Mouse (Mus musculus): ENCODE results near the gene Radil. TPM values are rescaled to one million over a fixed set of nuclear protein-coding genes. Genes with fewer than 3 reads are reported as not detected.

The Radil gene
- total RNA-seq, 2 experiments from 2014 or later: 3.4 to 5.4 TPM

GRCm38 (mm10) chr5:142451759-142452158 lies 99.1 kb downstream of the Radil start:
- DNase-seq (ENCODE audit: low spot score in 2 of 2): no peak

GRCm38 (mm10) chr5:142450846-142451245 lies 100.1 kb downstream of the Radil start:
- DNase-seq (ENCODE audit: low spot score in 2 of 2): no peak

GRCm38 (mm10) chr5:142448623-142449022 lies 102.3 kb downstream of the Radil start:
- no peak for DNase-seq (ENCODE audit: low spot score in 2 of 2)

- DNase-seq (ENCODE audit: low spot score in 2 of 2): peak; percentile 88 to 89
These were observed 102.8 kb downstream of the Radil start for GRCm38 (mm10) chr5:142448076-142448475.

- no peak for DNase-seq (ENCODE audit: low spot score in 2 of 2)
These were observed 105.2 kb downstream of the Radil start for GRCm38 (mm10) chr5:142445709-142446108.

GRCm38 (mm10) chr5:142444791-142445531 lies 105.9 kb downstream of the Radil start:
- peak in 1 of 2 experiments; percentile 45 for DNase-seq (ENCODE audit: low spot score in 2 of 2)

- no peak for DNase-seq (ENCODE audit: low spot score in 2 of 2)
These were observed 106.9 kb downstream of the Radil start for GRCm38 (mm10) chr5:142443994-142444393.

GRCm38 (mm10) chr5:142443514-142443913 lies 107.4 kb downstream of the Radil start:
- DNase-seq (ENCODE audit: low spot score in 2 of 2): no peak

GRCm38 (mm10) chr5:142442045-142442440 lies 108.9 kb downstream of the Radil start:
- DNase-seq (ENCODE audit: low spot score in 2 of 2): no peak

- no peak for DNase-seq (ENCODE audit: low spot score in 2 of 2)
These were observed 109.4 kb downstream of the Radil start for GRCm38 (mm10) chr5:142441332-142442044.

GRCm38 (mm10) chr5:142440451-142441147 lies 110.3 kb downstream of the Radil start:
- peak; percentile 79 to 80 for DNase-seq (ENCODE audit: low spot score in 2 of 2)

- no peak for DNase-seq (ENCODE audit: low spot score in 2 of 2)
These were observed 110.9 kb downstream of the Radil start for GRCm38 (mm10) chr5:142439911-142440432.

- DNase-seq (ENCODE audit: low spot score in 2 of 2): no peak
These were observed 112.4 kb downstream of the Radil start for GRCm38 (mm10) chr5:142438380-142438938.

- no peak for DNase-seq (ENCODE audit: low spot score in 2 of 2)
These were observed 115.2 kb downstream of the Radil start for GRCm38 (mm10) chr5:142435736-142436135.

Other genes with a start within 250 kb of the Radil start
- 10 to 100 TPM; 17.9 to 22.1 TPM for gene Foxk1, start 149.6 kb downstream of the Radil start, total RNA-seq (2021)
- 10 to 100 TPM; 15.4 to 18.1 TPM for gene Ap5z1, start 87.2 kb downstream of the Radil start, total RNA-seq (2021)
- gene Papolb, start 21.0 kb downstream of the Radil start, total RNA-seq (2021): under 1 TPM; 0.10 TPM
- 10 to 100 TPM; 46.2 to 55.8 TPM for gene Mmd2, start 57.7 kb upstream of the Radil start, total RNA-seq (2021)
- gene Wipi2, start 76.6 kb upstream of the Radil start, total RNA-seq (2021): 100 to 1,000 TPM; 104 TPM
- 10 to 100 TPM; 22.9 to 25.0 TPM for gene Slc29a4, start 141.4 kb upstream of the Radil start, total RNA-seq (2021)

Measured in adrenal gland, adult 18-20 months (tissue).